Comparison of ENCODE assay signal across 7 mouse cellular contexts in the genomic region with DNA sequence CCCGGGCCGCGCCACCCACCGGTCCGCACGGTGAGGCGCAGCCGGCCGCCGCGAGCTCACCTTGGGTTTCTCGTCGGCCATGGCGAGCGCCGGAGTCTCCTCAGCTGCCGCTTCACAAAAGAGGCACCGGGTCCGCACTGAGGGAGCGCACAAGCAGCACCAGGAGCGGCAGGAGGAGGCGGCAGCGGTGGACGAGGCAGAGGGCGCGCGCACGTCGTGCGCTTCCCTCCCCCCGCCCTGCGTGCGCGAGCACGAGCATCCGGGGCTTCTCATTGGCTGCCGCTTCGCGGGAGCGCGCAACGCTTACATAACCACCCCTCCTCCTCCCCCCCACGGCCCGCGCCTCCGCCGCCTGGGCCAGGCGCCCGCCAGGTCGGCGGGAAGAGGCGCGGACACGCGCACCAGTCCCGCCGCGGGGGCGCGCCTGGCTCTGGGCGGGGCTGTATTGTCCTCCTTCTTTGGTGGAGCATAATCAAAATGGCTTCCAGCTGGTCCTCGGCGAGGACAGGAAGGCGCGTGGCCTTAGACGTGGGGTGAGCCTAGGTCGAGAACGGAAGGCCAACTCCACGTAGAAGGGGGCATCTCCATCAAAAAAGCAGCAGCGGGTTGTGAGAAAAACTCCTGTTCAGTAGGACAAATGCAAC. TPM values are rescaled to one million over a fixed set of nuclear protein-coding genes. Genes with fewer than 3 reads are reported as not detected.
DNase-seq lines count a peak whose midpoint lies in the region; ATAC-seq lines count a peak whose summit lies in the region.

A gene (minus strand): TSS at position 239 of the 644 bp plus-strand sequence.

- ATAC-seq in embryonic facial prominence, embryonic 11.5 days (replicated peaks; ENCODE audit: insufficient number of reproducible peaks, low FRiP score, low TSS enrichment, low read depth), result peak; percentile 79
- peak; percentile 98 for ATAC-seq in granulocyte monocyte progenitor cell, adult 5-6 weeks (replicated peaks; ENCODE audit: poor library complexity, severe bottlenecking)
- ATAC-seq in midbrain, embryonic 13.5 days, result peak; percentile 91

- DNase-seq in adrenal gland, postnatal 14 days, result peak; percentile 100
- peak; percentile 98 for DNase-seq in embryonic facial prominence, embryonic 11.5 days (ENCODE audit: low spot score)
- peak; percentile 98 for DNase-seq in kidney, adult 11 months
- peak; percentile 100 for DNase-seq in limb, embryonic 10.5 days (ENCODE audit: low spot score)
- peak; percentile 99 for DNase-seq in spleen, adult 12 weeks (ENCODE audit: low spot score)

- peak within 1 kb of the TSS; percentile 99 for H3K9ac ChIP-seq in embryonic facial prominence, embryonic 11.5 days (replicated peaks; ENCODE audit: low read length)
- H3K9ac ChIP-seq in midbrain, embryonic 13.5 days (replicated peaks), result peak within 1 kb of the TSS; percentile 96

- no peaks in the 10 kb centered on the region for H3K4me1 ChIP-seq in embryonic facial prominence, embryonic 11.5 days (ENCODE audit: control insufficient read depth, insufficient read depth, low read length)
- H3K4me1 ChIP-seq in limb, embryonic 10.5 days, result peaks cover 18% of the 10 kb centered on the region
- H3K4me1 ChIP-seq in midbrain, embryonic 13.5 days (replicated peaks), result peaks cover 34% of the 10 kb centered on the region

- peak within 1 kb of the TSS; percentile 98 for H3K27ac ChIP-seq in embryonic facial prominence, embryonic 11.5 days (replicated peaks; ENCODE audit: low read depth, low read length)
- H3K27ac ChIP-seq in limb, embryonic 10.5 days, result peak within 1 kb of the TSS; percentile 100
- peak within 1 kb of the TSS; percentile 99 for H3K27ac ChIP-seq in midbrain, embryonic 13.5 days

- H3K9me3 ChIP-seq in embryonic facial prominence, embryonic 11.5 days (replicated peaks; ENCODE audit: control insufficient read depth, low read length), result no peaks in the 10 kb centered on the region
- H3K9me3 ChIP-seq in limb, embryonic 10.5 days (replicated peaks), result no peaks in the 10 kb centered on the region
- no peaks in the 10 kb centered on the region for H3K9me3 ChIP-seq in midbrain, embryonic 13.5 days

- WGBS in embryonic facial prominence, embryonic 11.5 days, result under 1% methylated on average over 58 of the region's 70 CpGs
- under 1% methylated on average over 64 of the region's 70 CpGs for WGBS in limb, embryonic 10.5 days
- 3% methylated on average over 26 of the region's 70 CpGs for WGBS in midbrain, embryonic 13.5 days

- H3K36me3 ChIP-seq in embryonic facial prominence, embryonic 11.5 days (replicated peaks; ENCODE audit: control insufficient read depth, insufficient read depth, low read depth, low read length), result peaks cover 6% of the 10 kb centered on the region
- H3K36me3 ChIP-seq in limb, embryonic 10.5 days, result peaks cover 32% of the 10 kb centered on the region
- peaks cover 30% of the 10 kb centered on the region for H3K36me3 ChIP-seq in midbrain, embryonic 13.5 days

- no peaks in the 10 kb centered on the region for H3K27me3 ChIP-seq in embryonic facial prominence, embryonic 11.5 days (ENCODE audit: control insufficient read depth, insufficient read depth, low read length)
- no peaks in the 10 kb centered on the region for H3K27me3 ChIP-seq in limb, embryonic 10.5 days (ENCODE audit: low read depth, poor library complexity, severe bottlenecking)
- H3K27me3 ChIP-seq in midbrain, embryonic 13.5 days, result no peaks in the 10 kb centered on the region

- peak within 1 kb of the TSS; percentile 81 for H3K4me3 ChIP-seq in embryonic facial prominence, embryonic 11.5 days (ENCODE audit: low read depth, low read length)
- peak within 1 kb of the TSS; percentile 99 for H3K4me3 ChIP-seq in limb, embryonic 10.5 days
- H3K4me3 ChIP-seq in midbrain, embryonic 13.5 days (replicated peaks), result peak within 1 kb of the TSS; percentile 97

- peak within 1 kb of the TSS; percentile 43 for H3K4me2 ChIP-seq in embryonic facial prominence, embryonic 11.5 days (ENCODE audit: low read depth, low read length)
- peak within 1 kb of the TSS; percentile 72 for H3K4me2 ChIP-seq in midbrain, embryonic 13.5 days (replicated peaks)

RNA-seq across cellular contexts. Expression of the gene that starts here (rescaled TPM):
- total RNA-seq in adrenal gland, postnatal 14 days (2021), result 262 and 272 TPM in 2 replicates
- 1,638 and 1,712 TPM in 2 replicates for polyA plus RNA-seq in embryonic facial prominence, embryonic 11.5 days (2014; fragmentation: Nextera tagmentation; extraction: Ambion mirVana)
- total RNA-seq in granulocyte monocyte progenitor cell, adult 5-6 weeks (2014; fragmentation: Nextera tagmentation), result 482 and 644 TPM in 2 replicates
- 590 and 678 TPM in 2 replicates for total RNA-seq in granulocyte monocyte progenitor cell, adult 5-6 weeks (2017)
- 1,406 and 1,458 TPM in 2 replicates for polyA plus RNA-seq in limb, embryonic 10.5 days (2016; fragmentation: Nextera tagmentation; extraction: Ambion mirVana)
- polyA plus RNA-seq in midbrain, embryonic 13.5 days (2015; fragmentation: Nextera tagmentation; extraction: Ambion mirVana), result 1,358 and 1,460 TPM in 2 replicates

Comparison
In these comparisons a context has a peak if more than half of its experiments do, and no peak if none do; other contexts are left out.
1. Peak in every context shown above with its lines: DNase-seq, ATAC-seq, H3K4me3 ChIP-seq and H3K27ac ChIP-seq.